8 mouse cellular contexts compared by ENCODE assay signal in genomic region chr9:13587085-13587933, GRCm38 (mm10).
A peak's percentile ranks its signal among the peaks of the same experiment; 100 is the strongest.
DNase-seq lines count a peak whose midpoint lies in the region; ATAC-seq and TF ChIP-seq lines count a peak whose summit lies in the region.

No protein-coding gene starts in this region.

- TF ChIP-seq CTCF in forebrain, postnatal 0 days (IDR thresholded peaks at IDR 0.05; ENCODE audit: low read depth): no peak

- H3K4me1 ChIP-seq in forebrain, postnatal 0 days (ENCODE audit: insufficient read depth): peaks cover 19% of the 10 kb centered on the region
- H3K4me1 ChIP-seq in forebrain, embryonic 12.5 days: peaks cover 26% of the 10 kb centered on the region
- H3K4me1 ChIP-seq in heart, embryonic 11.5 days (ENCODE audit: control insufficient read depth, insufficient read depth, low read length): peaks cover 22% of the 10 kb centered on the region

- peak; percentile 58 for ATAC-seq in forebrain, postnatal 0 days
- ATAC-seq in forebrain, embryonic 12.5 days (ENCODE audit: low FRiP score): no peak
- ATAC-seq in CD4-positive, CD25-positive, alpha-beta regulatory T cell, adult 4 months: peak; percentile 48
- ATAC-seq in heart, embryonic 11.5 days (replicated peaks; ENCODE audit: insufficient number of reproducible peaks, low FRiP score, low TSS enrichment): no peak

- H3K9me3 ChIP-seq in forebrain, postnatal 0 days (ENCODE audit: low read length): no peaks in the 10 kb centered on the region
- no peaks in the 10 kb centered on the region for H3K9me3 ChIP-seq in forebrain, embryonic 12.5 days
- no peaks in the 10 kb centered on the region for H3K9me3 ChIP-seq in heart, embryonic 11.5 days (replicated peaks; ENCODE audit: control insufficient read depth, low read length)

- no peaks in the 10 kb centered on the region for H3K27me3 ChIP-seq in forebrain, postnatal 0 days (ENCODE audit: insufficient read depth, low read length)
- H3K27me3 ChIP-seq in forebrain, embryonic 12.5 days: no peaks in the 10 kb centered on the region
- no peaks in the 10 kb centered on the region for H3K27me3 ChIP-seq in heart, embryonic 11.5 days (ENCODE audit: control insufficient read depth, insufficient read depth, low read length)

- H3K9ac ChIP-seq in forebrain, postnatal 0 days: no peak overlapping the region
- H3K9ac ChIP-seq in forebrain, embryonic 12.5 days: no peak overlapping the region
- H3K9ac ChIP-seq in heart, embryonic 11.5 days (ENCODE audit: low read depth, low read length): no peak overlapping the region

- intact Hi-C loops in left cerebral cortex, postnatal 25 days (cut with DNase I): no loop called here

- no peak overlapping the region for H3K27ac ChIP-seq in forebrain, postnatal 0 days (ENCODE audit: low read depth, low read length)
- H3K27ac ChIP-seq in forebrain, embryonic 12.5 days: no peak overlapping the region
- H3K27ac ChIP-seq in heart, embryonic 11.5 days (ENCODE audit: low read depth, low read length): peak overlapping the region; percentile 38; the same call in 1 of the 2 replicates

- no peak overlapping the region for H3K4me2 ChIP-seq in forebrain, postnatal 0 days (ENCODE audit: low read depth)
- no peak overlapping the region for H3K4me2 ChIP-seq in forebrain, embryonic 12.5 days
- no peak overlapping the region for H3K4me2 ChIP-seq in heart, embryonic 11.5 days

- WGBS in forebrain, postnatal 0 days: 48% methylated on average over 9 of the region's 9 CpGs
- 76% methylated on average over 9 of the region's 9 CpGs for WGBS in forebrain, embryonic 12.5 days
- WGBS in heart, embryonic 11.5 days (ENCODE audit: insufficient replicate concordance): 61% methylated on average over 9 of the region's 9 CpGs

- no peak overlapping the region for H3K4me3 ChIP-seq in forebrain, postnatal 0 days (ENCODE audit: low read depth, low read length)
- no peak overlapping the region for H3K4me3 ChIP-seq in forebrain, embryonic 12.5 days (replicated peaks)
- no peak overlapping the region for H3K4me3 ChIP-seq in heart, embryonic 11.5 days (ENCODE audit: low read depth, low read length)

- peak; percentile 24 for DNase-seq in forebrain, postnatal 0 days
- peak; percentile 24 to 85 for DNase-seq in left cerebral cortex, postnatal 25 days (ENCODE audit: low spot score in 2 of 2)
- peak; percentile 1 to 46 for DNase-seq in natural killer cell, adult 2 months (ENCODE audit: low spot score in 2 of 2)
- DNase-seq in urinary bladder, postnatal 10 days (ENCODE audit: low spot score): no peak
- DNase-seq in adrenal gland, adult 18-20 months (ENCODE audit: low spot score in 2 of 2): no peak

- no peaks in the 10 kb centered on the region for H3K36me3 ChIP-seq in forebrain, postnatal 0 days (ENCODE audit: insufficient read depth)
- H3K36me3 ChIP-seq in forebrain, embryonic 12.5 days (replicated peaks): no peaks in the 10 kb centered on the region
- H3K36me3 ChIP-seq in heart, embryonic 11.5 days (ENCODE audit: control insufficient read depth, insufficient read depth, low read length): no peaks in the 10 kb centered on the region

Comparison
In these comparisons a context has a peak if more than half of its experiments do, and no peak if none do; other contexts are left out.
1. ATAC-seq: peak in forebrain, postnatal 0 days (single experiment) and CD4-positive, CD25-positive, alpha-beta regulatory T cell, adult 4 months (single experiment); none in forebrain, embryonic 12.5 days (single experiment) and heart, embryonic 11.5 days (single experiment).
2. DNase-seq: peak in forebrain, postnatal 0 days (single experiment), left cerebral cortex, postnatal 25 days (2 of 2) and natural killer cell, adult 2 months (2 of 2); none in urinary bladder, postnatal 10 days (single experiment) and adrenal gland, adult 18-20 months (0 of 2).